Mouse (Mus musculus): ENCODE measurements around the gene Cd79a.
"Not testable (repeated sequence)": the region's sequence is repeated elsewhere in the genome, so short reads cannot be mapped to it uniquely, and the experiment has no call there.

Cd79a gene

DNA sequence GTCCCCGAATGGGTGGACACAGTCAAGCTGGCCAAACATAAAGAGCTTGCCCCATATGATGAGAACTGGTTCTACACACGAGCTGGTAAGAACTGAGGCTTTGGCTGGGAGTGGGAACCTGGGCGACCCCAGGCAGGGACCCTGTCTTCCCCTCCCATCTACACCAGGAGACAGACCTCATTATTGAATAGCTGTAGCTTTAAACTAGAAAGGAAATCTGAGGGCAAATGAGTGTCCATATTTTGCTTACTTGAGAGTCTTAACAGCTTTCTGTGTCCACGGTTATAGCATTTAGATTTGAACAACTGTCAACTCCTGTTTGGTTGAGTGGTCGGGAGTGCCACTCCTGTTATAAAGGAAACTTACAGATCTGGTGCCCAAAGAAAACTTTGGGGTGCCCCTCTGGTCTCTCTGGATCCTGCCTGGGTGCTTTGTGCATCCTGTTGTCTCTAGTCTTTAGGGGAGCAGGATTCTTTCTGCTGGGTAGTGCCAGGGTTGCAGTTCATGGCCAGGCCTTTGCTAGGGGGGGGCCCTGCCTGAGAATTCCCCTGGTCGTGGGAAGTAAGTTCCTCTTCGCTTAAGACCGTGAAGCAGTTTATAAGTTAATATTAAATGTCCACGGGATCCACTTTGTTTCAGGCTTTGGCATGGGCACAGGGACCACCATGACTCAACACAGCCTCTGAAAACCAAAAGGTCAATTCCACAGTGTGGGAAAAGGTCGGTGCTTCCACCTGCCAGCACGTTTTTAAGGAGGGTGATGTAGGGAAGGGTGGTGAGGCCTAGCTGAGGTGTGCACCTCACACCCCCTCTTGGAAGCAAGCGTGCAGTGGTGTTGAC lies 11.5 kb upstream of the Cd79a start:
- in situ Hi-C loops (cut with MboI, MseI): no loop called here

DNA sequence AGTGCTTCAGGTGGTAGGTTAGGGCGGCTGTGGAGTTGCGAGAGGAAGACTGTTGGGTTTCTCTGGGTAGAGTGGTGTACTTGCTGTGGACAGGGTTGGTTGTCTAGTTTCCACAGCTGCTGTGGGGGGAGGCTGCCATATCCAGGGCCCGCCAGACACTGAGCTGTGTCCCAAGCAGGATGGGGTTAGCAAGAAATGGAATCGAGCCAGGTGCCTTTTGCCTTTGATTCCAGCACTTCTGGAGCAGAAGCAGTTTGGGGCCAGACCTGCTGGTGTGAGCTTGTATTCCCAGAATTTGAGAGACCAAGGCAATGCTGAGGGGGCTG lies 10.9 kb upstream of the Cd79a start:
- in situ Hi-C loops (cut with MboI, MseI): no loop called here

DNA sequence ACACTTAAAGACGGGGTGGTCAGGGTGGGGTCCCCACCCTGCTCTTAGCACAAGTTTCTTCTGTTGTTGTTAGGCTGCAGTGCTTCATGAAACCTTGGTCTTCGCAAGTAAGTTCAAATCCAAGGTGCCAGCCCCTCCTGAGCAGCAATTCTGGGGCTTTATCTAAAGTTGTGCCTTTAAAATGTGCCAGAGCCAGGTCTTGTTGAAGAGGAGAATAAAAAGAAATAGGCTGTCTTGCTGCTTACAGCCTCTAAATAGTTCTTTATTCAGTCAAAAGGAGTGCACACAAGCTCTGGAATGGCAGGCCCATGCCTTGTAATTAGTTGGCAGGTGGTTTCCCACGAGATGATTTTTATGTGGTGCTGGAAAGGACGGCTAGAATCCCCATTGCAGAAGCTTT lies 10.1 kb upstream of the Cd79a start:
- in situ Hi-C loops (cut with MboI, MseI): no loop called here

DNA sequence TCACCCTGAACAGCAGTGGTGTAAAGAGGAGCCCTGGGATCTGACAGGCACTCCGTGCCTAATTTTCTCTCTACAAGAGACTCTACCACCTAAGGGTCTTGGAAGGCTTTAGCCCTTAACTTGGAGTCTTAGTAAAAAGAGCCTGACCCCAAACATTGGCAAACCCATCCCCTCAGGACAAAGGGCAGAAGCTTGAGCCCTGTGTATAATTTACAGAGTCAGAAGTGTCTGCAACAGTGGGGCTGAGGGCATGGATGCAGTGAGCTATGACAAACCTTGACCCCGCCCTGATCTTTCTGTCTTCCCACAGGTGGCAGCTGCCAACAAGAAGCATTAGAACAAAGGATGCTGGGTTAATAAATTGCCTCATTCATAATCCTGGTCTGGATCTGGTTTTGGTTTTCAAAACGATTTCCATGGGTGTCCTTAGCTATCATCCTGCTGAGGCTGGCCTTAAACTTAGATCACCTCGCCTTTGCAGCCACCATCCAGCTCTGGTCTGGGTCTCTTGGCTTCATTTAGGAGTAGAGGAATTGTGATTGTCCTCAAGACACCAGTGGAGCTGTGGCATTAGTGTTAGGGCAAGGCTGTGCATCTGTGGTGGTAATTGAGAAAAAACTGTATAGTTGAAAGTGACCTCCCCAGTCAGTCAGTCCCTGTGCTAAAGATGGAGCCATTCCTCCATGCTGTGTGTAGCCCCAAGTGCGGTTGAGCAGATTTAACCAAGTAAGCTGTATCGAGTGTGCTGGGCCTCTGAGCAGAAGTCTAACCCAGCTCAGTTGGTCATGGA lies 7.6 kb upstream of the Cd79a start:
- in situ Hi-C loops (cut with MboI, MseI): no loop called here

DNA sequence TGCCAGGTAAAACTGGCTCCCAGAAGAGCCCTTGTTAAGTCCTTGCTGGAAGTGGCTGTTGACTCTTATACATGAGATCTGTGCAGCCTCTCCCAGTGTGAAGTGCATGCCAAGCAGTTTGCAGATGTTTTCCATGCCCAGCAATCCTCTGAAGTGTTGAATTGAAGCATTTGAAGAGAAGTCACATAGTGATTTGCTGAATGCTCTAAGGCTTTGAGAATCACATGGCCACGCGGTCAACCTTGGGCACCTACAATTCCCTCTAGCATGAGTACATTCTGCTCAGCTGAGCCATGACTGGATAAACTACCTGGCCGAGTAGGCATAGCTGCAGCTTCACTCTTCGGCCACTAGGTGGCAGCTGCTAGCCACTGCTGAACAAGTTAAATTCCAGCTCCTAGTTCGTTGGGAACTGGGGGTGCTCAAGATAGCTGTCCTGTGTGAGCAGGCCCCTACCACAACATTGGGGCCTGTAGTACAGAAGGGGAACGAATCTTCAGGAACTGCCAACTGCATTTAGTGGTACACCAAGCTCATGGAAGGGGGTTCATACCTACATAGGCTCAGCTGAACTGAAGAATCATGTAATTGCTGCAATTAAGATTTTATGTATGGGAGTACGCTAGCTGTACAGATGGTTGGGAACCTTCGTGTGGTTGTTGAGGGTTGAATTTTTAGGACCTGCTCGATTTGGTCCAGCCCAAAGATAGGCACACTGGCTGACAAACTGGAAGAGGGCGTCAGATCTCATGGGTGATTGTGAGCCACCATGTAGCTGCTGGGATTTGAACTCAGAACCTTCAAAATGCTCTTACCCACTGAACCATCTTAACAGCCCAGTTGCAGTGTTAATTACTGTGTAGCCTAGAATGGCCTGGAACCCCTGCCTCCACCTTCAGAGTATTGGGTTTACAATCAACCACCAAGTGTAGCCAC lies 6.6 kb upstream of the Cd79a start:
- in situ Hi-C loops (cut with MboI, MseI): no loop called here

DNA sequence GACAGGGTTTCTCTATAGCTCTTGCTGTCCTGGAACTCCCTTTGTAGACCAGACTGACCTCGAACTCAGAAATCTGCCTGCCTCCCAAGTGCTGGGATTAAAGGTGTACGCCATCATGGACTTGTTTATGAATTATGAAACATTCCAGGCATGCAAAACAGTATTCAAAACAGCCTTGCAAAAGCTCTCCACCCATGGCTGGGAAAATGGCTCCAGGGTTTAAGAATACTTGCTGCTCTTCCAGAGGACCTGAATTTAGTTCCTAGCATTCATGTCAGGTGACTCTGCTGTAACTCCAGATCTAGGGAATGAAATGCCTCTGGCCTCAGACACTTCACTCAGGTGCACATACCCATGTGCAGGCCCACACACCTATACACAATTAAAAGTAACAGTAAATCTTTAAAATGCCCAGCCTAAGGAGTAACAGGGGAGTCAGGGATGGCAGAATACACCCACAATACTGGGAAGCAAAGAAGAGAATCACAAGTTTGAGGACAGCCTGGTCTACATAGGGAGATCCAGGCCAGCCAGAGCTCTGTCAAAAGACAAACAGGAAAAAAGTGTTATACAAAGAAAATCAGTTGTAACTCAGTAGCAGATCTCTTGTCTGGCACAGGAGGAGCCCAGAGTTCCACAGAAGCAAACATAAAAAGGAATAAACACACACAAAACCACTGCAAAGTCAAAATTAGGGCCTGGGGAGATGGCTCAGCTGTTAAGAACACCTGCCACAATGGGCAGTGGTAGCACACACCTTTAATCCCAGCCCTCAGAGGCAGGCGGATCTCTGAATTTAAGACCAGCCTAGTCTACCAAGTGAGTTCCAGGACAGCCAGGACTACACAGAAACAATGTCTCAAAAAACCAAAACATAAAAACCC lies 5.7 kb upstream of the Cd79a start:
- in situ Hi-C loops (cut with MboI, MseI): no loop called here

DNA sequence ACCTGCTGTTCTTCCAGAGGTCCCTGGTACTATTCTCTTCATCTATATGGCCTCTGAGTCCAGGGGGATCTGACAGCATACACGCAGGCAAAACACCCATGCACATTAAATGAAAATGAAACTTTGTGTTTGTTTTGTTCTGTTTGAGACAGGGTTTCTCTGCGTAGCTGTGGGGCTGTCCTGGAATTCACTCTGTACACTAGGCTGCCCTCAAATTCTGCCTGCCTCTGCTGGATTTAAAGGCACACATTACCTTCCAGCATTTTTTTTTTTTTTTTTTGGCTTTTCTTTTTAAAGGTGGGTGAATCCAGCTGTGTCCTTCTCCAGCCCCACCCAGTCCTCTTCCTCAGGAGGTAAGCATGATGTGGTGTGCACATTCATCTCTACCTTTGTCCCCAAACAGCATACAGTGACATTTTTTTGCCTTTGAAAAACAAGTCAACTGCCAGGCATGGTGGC lies 5.0 kb upstream of the Cd79a start:
- in situ Hi-C loops (cut with MboI, MseI): no loop called here

DNA sequence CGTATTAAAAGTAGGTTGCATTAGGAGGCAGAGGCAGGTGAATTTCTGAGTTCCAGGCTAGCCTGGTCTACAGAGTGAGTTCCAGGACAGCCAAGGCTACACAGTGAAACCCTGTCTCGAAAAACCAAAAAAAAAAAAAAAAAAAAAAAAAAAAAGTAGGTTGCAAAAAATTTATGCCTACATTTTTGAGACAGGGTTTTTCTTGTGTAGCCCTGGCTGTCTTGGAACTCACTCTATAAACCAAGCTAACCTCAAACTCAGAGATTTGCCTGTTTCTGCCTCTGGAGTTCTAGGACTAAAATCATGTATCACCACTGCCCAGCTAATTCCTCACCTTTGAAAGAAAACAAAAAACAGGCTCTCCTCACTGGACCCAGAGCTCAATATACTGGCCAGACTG lies 1.4 kb upstream of the Cd79a start:
- in situ Hi-C loops (cut with MboI, MseI): not testable (repeated sequence)

DNA sequence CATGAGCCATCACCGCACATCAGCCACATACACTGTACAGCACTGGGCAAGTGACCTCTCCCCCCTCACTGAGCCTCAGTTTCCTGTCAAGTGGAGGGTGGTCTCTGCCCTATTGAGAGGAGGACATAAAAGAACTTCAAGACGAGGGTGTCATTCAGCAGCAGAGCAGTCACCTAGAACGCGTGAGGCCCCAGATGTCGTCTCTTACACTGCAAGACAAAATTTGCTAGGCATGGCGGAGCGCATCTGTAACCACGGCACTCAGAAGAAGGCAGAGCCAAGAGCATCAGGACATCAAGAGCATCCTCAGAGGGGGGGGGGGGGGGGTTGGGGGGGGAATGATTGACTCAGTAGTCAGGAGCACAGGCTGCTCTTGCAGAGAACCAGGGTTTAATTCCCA lies 912 bp upstream of the Cd79a start:
- in situ Hi-C loops (cut with MboI, MseI): no loop called here

DNA sequence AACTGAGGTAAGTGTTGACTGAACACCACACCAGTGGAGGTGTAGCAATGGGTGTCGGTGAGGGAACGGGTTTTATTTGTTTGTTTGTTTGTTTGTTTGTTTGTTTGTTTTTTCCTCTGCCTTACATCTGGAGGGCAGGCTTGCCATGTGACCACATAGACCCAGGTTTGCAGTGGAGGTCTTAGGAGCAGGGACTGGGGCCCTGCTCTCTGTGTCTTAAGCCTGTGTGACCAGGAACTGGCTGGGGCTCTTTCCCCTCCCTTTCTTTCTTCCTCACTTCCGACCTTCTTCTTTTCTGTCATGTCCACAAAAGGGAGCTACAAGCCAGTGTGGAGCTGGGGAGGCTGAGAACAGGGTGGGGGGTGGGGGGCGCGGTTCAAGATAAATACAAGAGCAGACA lies 778 bp downstream of the Cd79a start:
- in situ Hi-C loops (cut with MboI, MseI): no loop called here

DNA sequence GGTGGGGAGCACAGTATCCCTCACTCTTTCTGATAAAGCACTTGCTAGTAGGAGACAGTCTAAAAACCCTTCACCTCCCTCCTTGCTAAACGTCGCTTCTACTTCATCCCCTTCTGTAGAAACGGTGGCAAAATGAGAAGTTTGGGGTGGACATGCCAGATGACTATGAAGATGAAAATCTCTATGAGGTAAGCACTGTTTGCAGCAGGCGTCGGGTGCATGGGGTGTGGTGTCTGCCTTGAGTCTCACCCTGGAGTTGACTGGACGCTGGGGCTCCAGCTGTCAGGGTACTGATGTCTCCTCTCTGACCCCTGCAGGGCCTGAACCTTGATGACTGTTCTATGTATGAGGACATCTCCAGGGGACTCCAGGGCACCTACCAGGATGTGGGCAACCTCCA lies 3.9 kb downstream of the Cd79a start:
- in situ Hi-C loops (cut with MboI, MseI): no loop called here

DNA sequence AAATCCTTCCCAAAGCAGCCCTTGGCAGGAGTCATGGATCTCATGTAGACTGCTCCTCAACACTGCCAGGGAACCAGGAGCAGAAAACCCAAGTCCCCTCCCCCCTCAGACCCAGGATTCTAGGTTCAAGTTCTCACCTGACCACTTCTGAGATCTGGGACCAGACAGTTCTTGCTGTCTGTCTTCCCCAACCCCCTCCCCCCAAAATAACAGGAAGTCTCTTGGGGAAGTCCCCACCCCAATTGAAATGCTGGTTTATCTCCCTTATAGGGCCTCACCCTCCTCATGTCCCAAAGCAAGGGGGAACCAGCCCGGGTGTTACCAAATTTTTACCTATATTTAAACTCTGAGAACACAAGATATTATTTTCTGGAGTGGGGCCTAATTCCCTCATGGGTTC lies 4.7 kb downstream of the Cd79a start:
- in situ Hi-C loops (cut with MboI, MseI): no loop called here

DNA sequence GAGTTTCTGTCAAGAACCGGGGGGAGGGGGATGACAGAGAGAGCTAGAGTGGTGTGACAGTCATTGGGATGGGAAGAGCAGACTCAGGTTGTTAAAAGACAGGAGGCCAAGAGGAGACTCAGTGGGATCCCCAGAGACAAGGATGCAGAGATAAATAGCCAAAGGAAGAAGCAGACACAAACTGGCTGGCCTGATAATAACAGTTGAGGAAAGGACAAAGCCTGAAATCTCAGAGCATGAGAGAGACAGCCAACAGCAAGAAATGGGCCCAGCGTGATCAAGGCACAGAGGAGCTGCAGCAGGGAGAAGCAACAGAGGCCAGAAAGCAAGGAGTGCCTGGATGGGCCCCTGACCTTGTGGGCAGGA lies 5.1 kb downstream of the Cd79a start:
- in situ Hi-C loops (cut with MboI, MseI): no loop called here

DNA sequence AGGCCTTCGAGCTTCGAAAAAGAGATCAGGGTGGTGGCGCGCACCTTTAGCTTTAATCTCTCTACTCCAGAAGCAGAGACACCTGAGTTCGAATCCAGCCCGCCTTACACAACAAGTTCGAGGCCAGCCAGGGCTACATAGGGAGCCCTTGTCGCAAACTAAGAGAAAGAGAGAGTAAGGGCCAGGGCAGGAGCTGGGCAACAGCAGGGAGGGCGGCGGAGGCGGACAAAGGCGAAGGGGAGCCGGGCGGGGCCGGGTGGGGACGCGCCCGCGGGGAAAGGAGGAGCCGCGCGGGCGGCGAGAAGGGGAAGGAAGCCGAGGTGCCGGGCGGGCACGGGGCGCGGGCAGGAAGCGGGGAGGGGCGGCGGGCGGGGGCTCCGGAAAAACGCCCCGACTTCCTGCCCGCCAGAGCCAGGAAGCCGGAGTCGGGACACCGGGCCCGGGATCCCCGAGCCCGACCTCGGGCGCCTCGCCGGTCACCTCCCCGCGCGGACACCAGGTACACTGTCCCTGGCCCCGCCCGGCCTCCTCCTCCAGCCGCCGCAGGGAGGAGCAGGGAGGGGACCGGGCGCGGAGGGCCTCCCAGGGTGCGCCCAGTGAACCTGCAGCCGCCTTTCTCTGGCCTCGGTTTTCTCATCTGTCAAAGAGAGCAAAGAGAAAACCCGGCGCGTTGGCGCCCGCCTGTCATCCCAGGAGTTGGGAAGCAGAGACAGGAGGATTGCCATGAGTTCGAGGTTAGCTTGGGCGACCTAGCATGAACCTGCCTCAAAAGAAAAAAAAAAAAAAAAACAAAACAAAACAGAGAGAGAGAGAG lies 5.7 kb downstream of the Cd79a start, which contains the start of gene Arhgef1:
Gene Arhgef1 (plus strand): TSS at position 283 of the 814 bp plus-strand sequence.
- in situ Hi-C loops (cut with MboI, MseI): no loop called here

DNA sequence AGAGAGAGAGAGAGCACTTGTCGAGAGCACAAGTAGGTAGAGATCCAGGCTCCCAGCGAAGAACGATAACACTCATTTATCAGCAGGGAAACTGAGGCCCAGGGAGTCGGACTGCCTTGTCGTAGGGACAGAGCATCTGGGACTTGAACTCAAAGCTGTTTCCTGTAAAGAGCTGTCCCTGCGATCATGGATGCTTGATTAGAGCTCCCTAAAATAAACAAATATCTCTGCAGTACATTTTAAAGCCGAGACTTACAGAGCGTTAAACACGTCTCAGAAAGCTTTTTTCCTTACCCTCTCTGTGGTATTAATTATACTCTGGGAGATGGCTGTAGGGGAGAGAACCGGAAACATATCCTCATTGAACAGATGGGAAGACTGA lies 6.3 kb downstream of the Cd79a start:
- in situ Hi-C loops (cut with MboI, MseI): no loop called here

DNA sequence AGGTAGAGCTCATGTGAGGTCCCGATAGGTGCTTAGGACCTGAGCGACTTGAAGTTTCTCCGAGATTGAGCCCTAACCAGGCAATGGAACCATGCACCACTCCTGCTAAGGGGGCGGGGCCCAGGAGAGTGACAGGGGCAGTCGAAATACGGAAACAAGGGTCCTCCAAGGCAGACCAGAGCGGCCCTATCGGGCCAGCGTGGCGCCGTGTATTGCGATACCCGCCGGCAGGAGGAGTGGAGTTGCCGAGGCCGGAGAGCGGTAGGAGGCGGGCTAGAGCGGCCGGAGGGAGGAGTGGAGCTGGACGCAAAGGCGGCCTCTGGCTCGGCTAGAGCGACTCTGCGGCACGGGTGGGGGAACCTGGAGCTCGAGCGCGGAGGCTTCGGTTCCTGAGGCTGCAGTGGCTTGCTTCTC lies 6.9 kb downstream of the Cd79a start:
- in situ Hi-C loops (cut with MboI, MseI): no loop called here

DNA sequence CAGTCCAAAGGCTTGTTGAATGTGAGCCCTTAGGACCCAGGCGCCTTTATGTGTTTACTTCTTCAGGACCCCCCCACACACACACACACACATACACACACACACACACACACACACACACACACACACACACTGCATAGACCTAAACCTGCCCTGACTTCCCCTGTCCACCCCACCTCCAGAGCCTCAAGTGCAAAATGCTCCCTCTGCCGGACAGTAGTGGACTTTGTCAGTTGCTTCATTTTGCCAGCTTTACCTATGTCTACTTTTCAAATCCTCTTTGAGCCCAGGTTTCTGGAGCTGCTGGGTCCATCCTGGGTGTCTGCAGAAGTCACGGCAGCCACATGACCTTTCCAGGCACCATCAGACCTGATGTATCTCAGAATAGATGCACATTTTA lies 7.8 kb downstream of the Cd79a start:
- in situ Hi-C loops (cut with MboI, MseI): no loop called here

DNA sequence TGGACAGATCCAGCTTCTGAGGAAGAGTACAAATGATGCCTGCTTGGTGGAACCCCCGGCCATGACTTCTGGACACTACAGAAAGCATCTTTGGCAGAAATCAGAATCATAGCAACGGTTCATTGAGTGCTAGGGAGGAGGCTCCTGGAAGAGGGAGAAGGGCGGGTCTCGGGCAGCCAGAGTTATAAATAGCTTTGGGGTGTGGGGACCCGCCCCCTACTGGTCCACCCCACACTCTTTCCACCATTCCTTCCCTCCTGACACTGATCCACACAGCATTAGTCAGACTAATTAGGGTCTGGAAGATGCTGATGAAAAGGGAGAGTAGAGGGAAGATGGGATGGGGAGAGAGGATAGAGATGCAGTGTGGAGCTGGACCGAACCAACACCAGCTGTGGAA lies 9.4 kb downstream of the Cd79a start:
- in situ Hi-C loops (cut with MboI, MseI): no loop called here

DNA sequence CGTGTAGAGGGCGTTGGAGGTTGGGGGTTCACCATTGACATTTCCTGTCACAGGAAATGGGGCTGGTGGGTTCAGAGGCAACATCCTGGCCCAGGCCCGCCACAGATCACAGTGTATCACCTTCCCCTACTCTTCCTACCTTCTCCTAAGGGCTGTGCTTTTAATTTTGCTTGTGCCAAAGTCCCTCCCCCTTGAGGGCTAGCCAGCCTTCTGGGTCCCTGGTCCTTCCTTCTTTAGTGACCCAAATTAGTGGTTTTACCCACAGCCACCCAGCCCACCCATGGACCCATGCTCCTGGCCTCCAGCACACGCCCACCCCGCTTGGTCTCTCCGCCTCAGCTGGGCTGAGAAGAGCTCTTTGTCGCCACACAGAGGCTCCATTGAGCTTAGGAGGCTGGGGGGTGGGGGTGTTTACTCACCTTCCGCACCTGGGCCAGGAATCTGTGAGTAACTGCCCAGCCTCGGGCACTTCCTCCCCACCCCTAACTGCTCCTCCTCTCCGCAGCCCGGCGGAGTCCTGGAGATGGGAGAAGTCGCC lies 10.1 kb downstream of the Cd79a start:
- in situ Hi-C loops (cut with MboI, MseI): no loop called here

DNA sequence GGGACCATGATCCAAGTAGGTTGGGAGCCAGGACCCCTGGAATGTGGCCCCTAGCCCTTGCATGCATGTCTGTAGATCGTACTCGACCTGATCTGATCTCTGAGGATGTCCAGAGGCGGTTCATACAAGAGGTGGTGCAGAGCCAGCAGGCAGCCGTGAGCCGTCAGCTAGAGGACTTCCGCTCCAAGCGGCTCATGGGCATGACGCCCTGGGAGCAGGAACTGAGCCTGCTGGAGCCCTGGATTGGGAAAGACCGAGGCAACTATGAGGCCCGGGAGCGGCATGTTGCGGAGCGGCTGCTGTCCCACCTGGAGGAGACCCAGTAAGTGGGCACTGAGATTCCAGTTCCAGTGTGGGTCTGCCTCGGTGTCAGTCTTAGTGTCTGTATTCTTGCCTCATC lies 15.3 kb downstream of the Cd79a start:
- in situ Hi-C loops (cut with MboI, MseI): no loop called here
